Mouse (Mus musculus) heart, adult 2 months (tissue): ENCODE results near the gene Pdpk1.

ENCODE experiments used
- CTCF ChIP-seq: fragments of 200-600 bp; IDR thresholded peaks from 2 replicates; pipeline ENCODE4 v1.8.1; 2022; ENCODE audit warnings: antibody characterized with exemption, mild to moderate bottlenecking, moderate library complexity
- EP300 ChIP-seq: fragments of 200-500 bp; IDR thresholded peaks from 2 replicates; pipeline ENCODE4 v1.6.1; 2011; ENCODE audit warnings: low read depth, low read length, control low read depth; ENCODE audit not compliant: insufficient read depth
- POLR2A ChIP-seq: fragments of 200-500 bp; IDR thresholded peaks from 2 replicates; pipeline ENCODE4 v1.6.1; 2011; ENCODE audit warnings: mild to moderate bottlenecking, low read depth, low read length, control low read depth; ENCODE audit not compliant: insufficient read depth

DNA sequence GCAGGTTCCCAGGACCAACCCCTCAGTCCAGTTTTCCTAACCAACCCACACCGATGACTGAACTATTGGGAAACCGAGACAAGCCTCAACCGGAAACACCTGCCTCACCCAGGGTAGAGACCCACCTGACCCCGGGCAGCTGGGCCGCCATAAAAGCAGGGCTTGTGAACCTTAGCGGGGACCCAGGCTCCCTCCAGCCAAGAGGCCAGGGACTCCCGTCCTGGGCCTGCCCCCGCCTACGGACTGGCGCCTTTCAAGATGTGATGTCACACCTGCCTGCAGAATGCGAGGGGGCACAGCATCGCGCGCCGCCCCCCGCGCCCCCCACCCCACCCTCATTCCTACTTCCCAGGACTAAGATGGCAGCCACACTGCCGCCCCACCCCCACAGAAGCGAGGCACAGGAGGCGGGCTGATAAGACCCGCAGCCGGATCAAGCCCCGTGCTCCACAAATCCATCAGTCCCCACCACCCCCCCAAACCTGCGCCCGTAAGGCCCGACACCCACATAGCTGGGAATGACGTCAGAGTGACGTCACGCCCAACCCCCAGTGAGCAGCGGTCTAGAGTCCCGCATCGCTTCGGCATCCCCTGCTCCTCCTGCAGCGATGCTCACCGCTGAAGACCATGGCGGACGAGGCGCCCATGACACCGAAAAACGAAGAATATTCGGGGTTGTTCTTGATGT lies 18.0 kb upstream of the Pdpk1 start:
- no peak for TF ChIP-seq CTCF
- TF ChIP-seq POLR2A, result no peak; the same call in 1 of the 2 replicates
- no peak for TF ChIP-seq EP300
